Mouse (Mus musculus) midbrain, embryonic 16.5 days (tissue): ENCODE data around the gene Tead2. TPM values are rescaled to one million over a fixed set of nuclear protein-coding genes. Genes with fewer than 3 reads are reported as not detected.

Experiments used
- ATAC-seq: fragments of 200-750 bp; cut with Nextera tagmentation; 2 replicates; pipeline ENCODE4 v1.8.0; 2017; ENCODE audit warnings: moderate TSS enrichment
- H3K27ac ChIP-seq: fragments of 300-500 bp; sonication (generic); 2 replicates; pipeline ENCODE4 v1.5.1; 2014; ENCODE audit warnings: mild to moderate bottlenecking, low read length, mixed read lengths
- H3K27me3 ChIP-seq: fragments of 300-500 bp; sonication (generic); 2 replicates; pipeline ENCODE4 v1.6.1; 2014; ENCODE audit warnings: low read depth, low read length, mixed read lengths; ENCODE audit not compliant: control insufficient read depth, insufficient read depth
- H3K36me3 ChIP-seq: fragments of 300-500 bp; sonication (generic); 2 replicates; pipeline ENCODE4 v1.6.1; 2014; ENCODE audit warnings: mild to moderate bottlenecking, low read length, moderate library complexity, mixed read lengths; ENCODE audit not compliant: control insufficient read depth, insufficient read depth
- H3K4me1 ChIP-seq: fragments of 300-500 bp; sonication (generic); 2 replicates; pipeline ENCODE4 v1.6.1; 2014; ENCODE audit warnings: mild to moderate bottlenecking, low read length, mixed read lengths; ENCODE audit not compliant: control insufficient read depth, insufficient read depth
- H3K4me2 ChIP-seq: fragments of 300-500 bp; sonication (generic); 2 replicates; pipeline ENCODE4 v1.6.1; 2014; ENCODE audit warnings: mild to moderate bottlenecking, low read length, mixed read lengths
- H3K4me3 ChIP-seq: fragments of 300-500 bp; sonication (generic); 2 replicates; pipeline ENCODE4 v1.5.1; 2014; ENCODE audit warnings: low read depth, mild to moderate bottlenecking, low read length, moderate library complexity, mixed read lengths
- H3K9ac ChIP-seq: fragments of 300-500 bp; sonication (generic); 2 replicates; pipeline ENCODE4 v1.6.1; 2014; ENCODE audit warnings: low read depth, low read length, mixed read lengths
- H3K9me3 ChIP-seq: fragments of 300-500 bp; sonication (generic); replicated peaks from 2 replicates; pipeline ENCODE4 v1.6.1; 2014; ENCODE audit warnings: mild to moderate bottlenecking, low read length, mixed read lengths; ENCODE audit not compliant: control insufficient read depth, poor library complexity, severe bottlenecking
- WGBS: fragments of 180-500 bp; shearing (Covaris S2); extraction: QIAGEN DNeasy Blood & Tissue Kit; methylation state at CpG from one replicate; pipeline ENCODE4 v1.1.7; 2014; 5-methylcytosine and 5-hydroxymethylcytosine counted together
- polyA plus RNA-seq: library from polyadenylated mRNA; unstranded; fragments of >200 nt; fragmentation: Nextera tagmentation; extraction: Ambion mirVana; gene quantifications from 2 replicates; pipeline ENCODE4 v1.2.1, GENCODE M21; 2015

The Tead2 gene
- polyA plus RNA-seq, 1 experiment from 2014 or later, result 30.5 TPM

GRCm38 (mm10) chr7:45234922-45235571 is 19.5 kb downstream of the Tead2 start:
- Histone ChIP-seq H3K4me3 (no peak overlapping the region), H3K4me2 (peak overlapping the region; percentile 27), H3K9ac (0 out of 2 replicates have a peak overlapping the region, but pooled peaks have one; percentile 8), H3K9me3 (no peaks in the 10 kb centered on the region), H3K36me3 (no peaks in the 10 kb centered on the region), H3K4me1 (peaks cover 7% of the 10 kb centered on the region; the same call in 1 of the 2 replicates), H3K27me3 (peaks cover 20% of the 10 kb centered on the region), H3K27ac (no peak overlapping the region)
- peak; percentile 64 for ATAC-seq
- 8% methylated on average over 21 of the region's 21 CpGs for WGBS

GRCm38 (mm10) chr7:45235656-45236180 is 20.2 kb downstream of the Tead2 start:
- 34% methylated on average over 17 of the region's 17 CpGs for WGBS
- Histone ChIP-seq H3K36me3 (no peaks in the 10 kb centered on the region), H3K9me3 (no peaks in the 10 kb centered on the region), H3K27me3 (peaks cover 20% of the 10 kb centered on the region), H3K27ac (no peak overlapping the region), H3K4me1 (peaks cover 9% of the 10 kb centered on the region; the same call in 1 of the 2 replicates), H3K4me3 (no peak overlapping the region), H3K9ac (0 out of 2 replicates have a peak overlapping the region, but pooled peaks have one; percentile 8), H3K4me2 (peak overlapping the region; percentile 27)
- ATAC-seq, result no peak

- Histone ChIP-seq H3K4me2 (no peak overlapping the region), H3K9me3 (no peaks in the 10 kb centered on the region), H3K4me3 (no peak overlapping the region), H3K27ac (no peak overlapping the region), H3K36me3 (no peaks in the 10 kb centered on the region), H3K4me1 (peaks cover 15% of the 10 kb centered on the region; the same call in 1 of the 2 replicates), H3K9ac (no peak overlapping the region), H3K27me3 (peaks cover 20% of the 10 kb centered on the region)
- WGBS, result 78% methylated on average over 17 of the region's 17 CpGs
- no peak for ATAC-seq
Measured at GRCm38 (mm10) chr7:45237747-45238699, 22.5 kb downstream of the Tead2 start.

GRCm38 (mm10) chr7:45238723-45239496 is 23.4 kb downstream of the Tead2 start, which contains the start of gene Cd37:
Gene Cd37, minus strand, starts transcription at chr7:45239115.
- no peak within 1 kb of the TSS for H3K9ac ChIP-seq
- ATAC-seq, result no peak
- H3K9me3 ChIP-seq, result no peaks in the 10 kb centered on the region
- H3K27ac ChIP-seq, result no peak within 1 kb of the TSS
- WGBS, result 40% methylated on average over 20 of the region's 20 CpGs
- no peaks in the 10 kb centered on the region for H3K36me3 ChIP-seq
- peaks cover 15% of the 10 kb centered on the region; the same call in 1 of the 2 replicates for H3K4me1 ChIP-seq
- H3K27me3 ChIP-seq, result peaks cover 20% of the 10 kb centered on the region
- no peak within 1 kb of the TSS for H3K4me2 ChIP-seq
- H3K4me3 ChIP-seq, result no peak within 1 kb of the TSS

- H3K27me3 ChIP-seq, result peaks cover 20% of the 10 kb centered on the region
- H3K4me3 ChIP-seq, result no peak overlapping the region
- peaks cover 10% of the 10 kb centered on the region; the same call in 1 of the 2 replicates for H3K4me1 ChIP-seq
- ATAC-seq, result no peak
- no peaks in the 10 kb centered on the region for H3K9me3 ChIP-seq
- WGBS, result 54% methylated on average over 7 of the region's 7 CpGs
- peak overlapping the region; percentile 87; the same call in 1 of the 2 replicates for H3K4me2 ChIP-seq
- no peak overlapping the region for H3K9ac ChIP-seq
- H3K36me3 ChIP-seq, result no peaks in the 10 kb centered on the region
- no peak overlapping the region for H3K27ac ChIP-seq
Measured at GRCm38 (mm10) chr7:45240109-45240508, 24.6 kb downstream of the Tead2 start.

- peak; percentile 64 for ATAC-seq
- peak within 1 kb of the TSS; percentile 87 for H3K4me2 ChIP-seq
- peaks cover 8% of the 10 kb centered on the region; the same call in 1 of the 2 replicates for H3K4me1 ChIP-seq
- H3K9ac ChIP-seq, result peak within 1 kb of the TSS; percentile 68
- peaks cover 19% of the 10 kb centered on the region for H3K27me3 ChIP-seq
- H3K27ac ChIP-seq, result no peak within 1 kb of the TSS
- H3K36me3 ChIP-seq, result no peaks in the 10 kb centered on the region
- 9% methylated on average over 49 of the region's 53 CpGs for WGBS
- no peaks in the 10 kb centered on the region for H3K9me3 ChIP-seq
- H3K4me3 ChIP-seq, result peak within 1 kb of the TSS; percentile 46
Measured at GRCm38 (mm10) chr7:45240633-45241388, 25.3 kb downstream of the Tead2 start, which contains the start of gene Slc6a16. Gene Slc6a16, plus strand, starts transcription at chr7:45241085.

GRCm38 (mm10) chr7:45241389-45241749 is 25.8 kb downstream of the Tead2 start:
- WGBS, result 79% methylated on average over 6 of the region's 6 CpGs
- no peaks in the 10 kb centered on the region for H3K36me3 ChIP-seq
- H3K9ac ChIP-seq, result peak overlapping the region; percentile 68
- no peak for ATAC-seq
- no peaks in the 10 kb centered on the region for H3K9me3 ChIP-seq
- peak overlapping the region; percentile 87 for H3K4me2 ChIP-seq
- H3K27me3 ChIP-seq, result peaks cover 18% of the 10 kb centered on the region
- no peak overlapping the region for H3K27ac ChIP-seq
- H3K4me1 ChIP-seq, result peaks cover 8% of the 10 kb centered on the region; the same call in 1 of the 2 replicates
- peak overlapping the region; percentile 46 for H3K4me3 ChIP-seq

GRCm38 (mm10) chr7:45247666-45248065 is 32.1 kb downstream of the Tead2 start:
- WGBS, result 42% methylated on average over 3 of the region's 3 CpGs
- no peaks in the 10 kb centered on the region for H3K36me3 ChIP-seq
- H3K27me3 ChIP-seq, result no peaks in the 10 kb centered on the region

More at GRCm38 (mm10) chr7:45247666-45248065, 32.1 kb downstream of the Tead2 start:
- Histone ChIP-seq H3K9ac (no peak overlapping the region), H3K4me2 (no peak overlapping the region), H3K9me3 (no peaks in the 10 kb centered on the region), H3K4me3 (no peak overlapping the region), H3K27ac (no peak overlapping the region), H3K4me1 (no peaks in the 10 kb centered on the region)
- no peak for ATAC-seq
